Mouse (Mus musculus): ENCODE results near the gene Farp1.

The Farp1 gene

DNA sequence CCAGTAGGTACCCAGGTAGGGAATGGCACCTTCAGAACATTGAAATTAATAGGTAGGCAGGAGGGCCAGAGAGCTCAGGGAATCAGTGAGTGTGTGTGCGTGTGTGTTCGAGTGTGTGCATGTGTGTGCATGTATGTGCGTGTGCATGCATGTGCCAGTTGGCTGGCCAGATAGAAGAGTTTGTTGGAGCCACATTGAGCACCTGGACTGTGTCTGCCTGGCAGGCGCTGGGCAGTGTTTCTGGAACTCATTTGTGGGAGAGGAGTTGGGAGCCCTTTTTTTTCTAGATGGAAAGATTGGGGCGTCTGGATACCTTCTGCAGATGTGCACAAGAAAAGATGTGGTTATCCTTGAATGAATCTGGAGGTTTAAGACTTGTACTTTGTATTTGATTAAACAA lies 19.1 kb downstream of the Farp1 start:
- DNase-seq (ENCODE audit: extremely low read depth, low read depth) = no peak

DNA sequence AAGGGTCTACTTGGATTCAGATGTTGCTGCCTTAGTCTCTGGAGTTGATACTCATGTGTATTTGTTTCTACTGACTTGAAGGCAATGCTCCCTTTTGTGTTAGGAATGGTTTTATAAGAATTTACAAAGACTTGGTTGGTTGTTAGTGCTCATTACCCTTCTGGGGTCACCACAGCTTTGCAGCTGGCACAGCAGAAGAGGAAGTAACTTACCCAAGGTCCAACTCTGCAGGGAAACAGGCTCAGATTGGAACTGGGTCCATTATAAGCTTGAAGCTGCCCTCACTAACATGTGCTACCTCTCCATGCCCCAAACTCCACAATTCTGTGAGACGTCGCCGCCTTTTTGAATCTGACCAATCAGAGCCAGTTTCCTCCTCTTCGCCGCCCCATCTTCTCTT lies 22.8 kb downstream of the Farp1 start:
- DNase-seq (ENCODE audit: extremely low read depth, low read depth) = no peak

GRCm38 (mm10) chr14:121058481-121058880 lies 23.5 kb downstream of the Farp1 start:
- no peak for DNase-seq (ENCODE audit: extremely low read depth, low read depth)

DNA sequence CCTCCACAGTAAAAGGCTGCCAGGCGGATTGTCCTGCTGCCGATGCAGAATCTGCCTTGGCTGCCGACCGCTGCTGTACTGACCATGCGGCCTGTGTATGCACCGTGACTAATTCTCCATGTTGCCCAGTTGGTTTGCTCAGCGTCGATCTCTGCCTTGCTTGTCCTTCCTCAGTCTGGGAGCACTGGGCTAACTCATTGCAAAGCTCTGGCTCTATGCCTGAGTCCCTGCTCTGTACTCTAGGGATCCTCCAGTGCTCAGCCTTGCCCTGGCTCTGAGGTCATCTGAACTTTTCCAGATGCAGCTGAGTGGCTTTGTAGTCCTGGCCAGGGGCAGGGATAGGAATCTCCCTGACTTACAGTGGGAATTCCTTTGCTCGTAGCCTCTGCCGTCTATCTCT lies 24.3 kb downstream of the Farp1 start:
- no peak for DNase-seq (ENCODE audit: extremely low read depth, low read depth)

- no peak for DNase-seq (ENCODE audit: extremely low read depth, low read depth)
Observed at GRCm38 (mm10) chr14:121060484-121060883, 25.5 kb downstream of the Farp1 start.

DNA sequence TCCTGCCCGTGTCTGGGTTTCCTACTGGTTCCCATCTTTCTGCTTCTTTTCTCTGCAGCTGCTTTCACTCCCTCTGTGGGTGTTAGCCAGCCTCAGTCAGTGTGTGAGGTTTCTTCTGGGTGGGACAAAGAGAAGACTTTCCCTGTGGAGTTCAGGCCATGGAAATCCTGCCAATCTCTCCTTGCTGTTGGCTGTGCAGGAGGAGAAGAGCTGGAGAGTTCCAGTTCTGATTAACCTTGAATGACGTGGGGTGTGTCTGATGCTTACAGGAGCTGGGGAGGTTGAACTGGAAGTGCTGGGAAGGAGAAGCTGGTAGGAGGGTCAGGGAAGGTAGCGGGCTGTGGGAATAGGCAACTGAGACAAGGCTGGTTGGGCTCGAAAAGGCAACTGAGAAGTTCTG lies 26.7 kb downstream of the Farp1 start:
- no peak for DNase-seq (ENCODE audit: extremely low read depth, low read depth)

GRCm38 (mm10) chr14:121062238-121063082 lies 27.5 kb downstream of the Farp1 start:
- no peak for DNase-seq (ENCODE audit: extremely low read depth, low read depth)

DNA sequence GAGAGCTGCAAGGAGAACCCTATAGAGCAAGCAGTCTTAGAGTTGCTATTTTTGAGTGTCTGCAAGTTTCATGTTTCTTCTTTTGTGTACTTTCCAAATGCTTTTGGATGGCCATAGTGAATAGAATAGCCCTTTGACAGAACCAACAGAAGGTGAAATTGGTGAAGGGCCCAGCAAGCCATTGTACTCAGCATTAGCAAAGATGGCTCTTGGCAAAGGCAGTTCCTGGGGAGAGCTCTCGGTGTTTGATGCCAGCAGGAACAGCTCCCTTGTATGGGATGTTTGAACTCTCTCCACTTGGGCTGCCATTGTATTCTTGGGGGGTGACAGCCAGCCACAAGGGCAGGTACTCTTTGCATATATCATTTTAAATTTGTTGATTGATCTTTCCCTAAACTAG lies 29.7 kb downstream of the Farp1 start:
- DNase-seq (ENCODE audit: extremely low read depth, low read depth) = no peak

DNA sequence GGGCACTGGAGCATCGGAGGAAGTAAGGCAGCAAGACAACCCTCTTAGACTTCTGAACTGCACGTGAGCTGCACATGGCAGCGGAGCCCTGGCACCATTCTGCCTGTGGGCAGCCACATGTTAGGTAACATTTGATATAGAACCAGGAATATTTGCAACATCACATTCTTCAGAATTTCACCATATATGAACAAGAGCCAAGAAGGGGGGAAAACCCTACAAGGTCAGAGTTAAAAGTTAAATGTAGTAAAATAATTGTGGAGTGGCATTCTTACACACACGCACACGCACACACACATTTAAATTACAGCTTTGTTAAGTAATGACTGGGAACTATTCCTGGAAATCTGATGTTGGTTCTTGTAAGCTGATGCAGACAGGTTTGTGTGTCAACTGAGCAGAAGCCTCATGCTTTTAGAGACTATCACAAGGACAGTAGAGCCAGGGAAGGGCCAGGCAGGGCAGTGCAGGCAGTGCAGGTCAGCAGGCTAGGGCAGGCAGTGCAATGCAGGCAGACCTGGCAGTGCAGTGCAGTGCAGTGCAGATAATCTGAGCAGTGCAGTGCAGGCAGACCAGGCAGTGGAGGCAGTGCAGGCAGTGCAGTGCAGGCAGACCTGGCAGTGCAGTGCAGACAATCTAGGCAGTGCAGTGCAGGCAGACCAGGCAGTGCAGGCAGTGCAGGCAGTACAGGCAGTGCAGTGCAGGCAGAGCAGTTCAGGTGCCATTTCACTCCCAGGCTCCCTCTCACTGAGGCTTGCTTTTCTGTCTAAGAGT lies 38.3 kb downstream of the Farp1 start:
- DNase-seq (ENCODE audit: extremely low read depth, low read depth) = no peak

GRCm38 (mm10) chr14:121074197-121074734 lies 39.3 kb downstream of the Farp1 start:
- no peak for DNase-seq (ENCODE audit: extremely low read depth, low read depth)

- DNase-seq (ENCODE audit: extremely low read depth, low read depth) = no peak
Observed at GRCm38 (mm10) chr14:121080739-121081138, 45.7 kb downstream of the Farp1 start.

- no peak for DNase-seq (ENCODE audit: extremely low read depth, low read depth)
Observed at GRCm38 (mm10) chr14:121082341-121082740, 47.3 kb downstream of the Farp1 start.

DNA sequence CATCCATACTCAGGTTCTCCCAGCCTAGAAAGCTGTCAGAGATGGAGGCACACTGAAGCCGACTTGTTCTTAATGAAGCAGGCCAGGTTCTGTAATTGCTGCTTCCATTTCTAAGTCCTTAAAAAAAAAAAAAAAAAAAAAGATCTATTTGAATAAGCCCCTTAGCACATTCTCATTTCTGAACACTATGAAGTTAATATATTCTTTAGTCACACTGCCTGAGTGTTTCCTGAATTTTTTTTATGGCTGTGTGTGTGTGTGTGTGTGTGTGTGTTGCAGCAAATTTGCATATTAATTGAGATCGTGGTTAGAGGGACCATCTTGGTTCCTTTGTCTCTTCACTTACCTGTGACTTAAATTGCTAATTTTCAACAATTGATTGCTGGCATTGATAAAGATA lies 47.8 kb downstream of the Farp1 start:
- no peak for DNase-seq (ENCODE audit: extremely low read depth, low read depth)

GRCm38 (mm10) chr14:121083352-121083751 lies 48.4 kb downstream of the Farp1 start:
- DNase-seq (ENCODE audit: extremely low read depth, low read depth) = no peak

DNA sequence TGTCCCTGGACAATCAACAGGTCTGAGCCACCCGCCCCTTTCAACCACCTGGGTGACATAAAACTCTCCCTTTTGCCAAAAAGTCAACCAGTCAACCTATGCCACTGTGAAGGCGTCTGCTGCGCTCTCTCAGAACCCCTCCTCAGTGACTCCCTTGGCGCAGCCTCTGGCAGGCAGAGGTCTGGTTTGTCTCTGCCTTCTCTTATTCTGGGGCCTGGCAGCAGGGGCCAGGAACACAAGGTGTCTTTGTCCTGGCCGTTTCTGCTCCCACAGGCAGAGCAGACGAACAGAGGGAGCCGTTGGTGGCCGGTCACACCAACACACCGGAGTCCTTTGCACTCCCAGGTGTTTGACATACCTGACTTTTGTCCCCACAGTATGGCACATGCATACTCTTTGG lies 57.5 kb downstream of the Farp1 start:
- DNase-seq (ENCODE audit: extremely low read depth, low read depth) = no peak

DNA sequence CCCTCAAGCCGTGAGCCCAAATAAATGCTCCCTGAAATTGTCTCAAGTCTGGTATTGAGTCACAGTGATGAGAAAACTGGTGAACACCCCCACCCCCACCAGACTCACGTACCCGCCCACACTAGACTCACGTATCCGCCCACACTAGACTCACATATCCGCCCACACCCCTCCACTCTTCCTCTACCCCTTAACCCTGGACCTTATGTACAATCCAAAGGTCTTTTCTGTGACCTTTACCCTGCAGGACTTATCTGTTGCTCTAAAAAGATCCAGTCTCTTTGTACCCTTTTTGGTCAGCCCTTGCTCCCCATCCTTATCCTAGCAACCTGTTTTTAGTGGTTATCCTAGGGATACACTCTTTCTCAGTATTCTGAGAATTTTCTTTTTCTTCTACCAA lies 58.9 kb downstream of the Farp1 start:
- no peak for DNase-seq (ENCODE audit: extremely low read depth, low read depth)

GRCm38 (mm10) chr14:121097640-121098435 lies 62.8 kb downstream of the Farp1 start:
- DNase-seq (ENCODE audit: extremely low read depth, low read depth) = no peak

- DNase-seq (ENCODE audit: extremely low read depth, low read depth) = no peak
Observed at GRCm38 (mm10) chr14:121099120-121099519, 64.1 kb downstream of the Farp1 start.

DNA sequence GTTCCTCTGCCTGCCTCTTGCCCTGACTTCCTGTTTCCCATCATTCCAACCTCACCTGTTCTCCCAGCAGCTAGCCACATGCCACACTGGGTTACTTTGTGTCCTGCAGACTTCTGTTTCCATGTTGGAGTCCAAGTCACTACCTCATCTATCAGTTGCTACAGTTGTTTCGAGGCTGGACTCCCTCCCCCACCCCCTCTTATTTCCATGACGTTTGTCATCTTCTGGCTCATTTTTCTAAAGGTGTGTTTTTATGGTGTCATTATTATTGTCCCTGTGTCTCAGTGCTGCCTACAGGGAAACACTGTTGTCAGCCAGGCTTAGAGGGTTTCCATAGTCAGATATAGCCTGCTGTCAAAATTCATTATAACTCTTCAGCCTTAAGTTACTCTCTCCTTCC lies 64.9 kb downstream of the Farp1 start:
- DNase-seq (ENCODE audit: extremely low read depth, low read depth) = no peak

DNA sequence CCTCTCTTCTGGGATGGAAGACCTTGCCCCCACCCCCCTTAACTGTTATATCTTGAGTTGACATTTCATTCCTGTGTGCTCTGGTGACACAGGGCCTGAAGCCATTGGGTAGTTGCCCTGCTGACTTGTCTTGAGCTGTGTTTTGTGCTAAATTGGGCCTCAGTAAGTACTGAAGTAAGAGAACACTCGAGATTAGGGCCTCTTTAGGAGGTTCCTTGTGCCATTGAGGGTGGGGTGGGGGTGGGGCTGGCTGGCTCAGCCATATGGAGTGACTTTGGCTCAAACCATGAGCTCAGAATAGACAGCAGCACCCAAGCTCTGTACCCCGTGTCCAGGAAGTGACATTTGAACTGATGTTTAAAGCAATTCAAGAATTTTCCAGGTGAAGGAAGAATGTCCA lies 65.8 kb downstream of the Farp1 start:
- DNase-seq (ENCODE audit: extremely low read depth, low read depth) = no peak

DNA sequence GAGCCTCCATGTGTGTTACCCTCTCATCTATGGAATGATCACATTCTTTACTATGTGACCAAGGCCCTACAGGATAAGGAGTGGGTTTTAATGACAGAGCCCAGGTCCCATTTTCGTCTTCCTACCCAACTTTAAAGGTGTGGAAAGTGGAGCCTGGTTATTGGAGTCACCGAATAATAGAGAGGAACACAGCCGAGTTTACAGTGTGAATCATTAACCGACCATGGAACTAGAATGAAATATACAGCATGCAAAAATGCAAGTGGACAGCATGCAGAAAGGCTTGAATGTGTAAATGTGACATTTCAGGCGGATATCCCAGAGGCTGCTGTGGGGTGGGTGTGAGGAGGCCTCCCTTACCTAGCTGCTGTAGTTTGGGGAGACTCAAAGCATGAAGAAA lies 66.5 kb downstream of the Farp1 start:
- no peak for DNase-seq (ENCODE audit: extremely low read depth, low read depth)

GRCm38 (mm10) chr14:121102599-121102998 lies 67.6 kb downstream of the Farp1 start:
- DNase-seq (ENCODE audit: extremely low read depth, low read depth) = no peak

Data from MEL-GATA-1-ER (cell line).